Mouse (Mus musculus) kidney, adult 18-20 months (tissue): ENCODE measurements around the gene Limch1.

Source experiments
- DNase-seq: peaks from one replicate; pipeline ENCODE4 v3.0.0; 2021

The Limch1 gene

GRCm38 (mm10) chr5:66786621-66787061 is 41.0 kb downstream of the Limch1 start:
- no peak for DNase-seq

- no peak for DNase-seq
Observed at GRCm38 (mm10) chr5:66789041-66789440, 43.4 kb downstream of the Limch1 start.

DNA sequence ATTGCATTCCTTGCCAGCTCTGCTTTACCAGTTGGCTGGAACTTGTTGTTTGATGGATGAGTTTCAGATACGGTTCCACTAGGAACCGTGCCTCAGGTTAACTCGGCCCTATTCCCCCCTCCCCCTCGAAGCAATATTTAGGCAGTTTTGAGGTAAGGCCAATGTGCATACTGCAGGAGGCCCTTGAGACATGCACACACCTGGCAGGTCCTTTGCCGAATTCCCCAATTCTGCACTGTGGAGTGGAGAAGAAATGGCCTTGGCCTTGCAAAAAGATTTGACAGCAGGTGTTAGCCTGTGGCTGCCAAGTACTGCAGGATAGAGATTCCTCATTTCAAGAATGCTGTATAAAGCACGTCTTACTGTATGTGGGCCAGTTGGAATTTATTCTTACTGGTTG is 45.5 kb downstream of the Limch1 start:
- DNase-seq = no peak

GRCm38 (mm10) chr5:66793251-66793650 is 47.6 kb downstream of the Limch1 start:
- no peak for DNase-seq

DNA sequence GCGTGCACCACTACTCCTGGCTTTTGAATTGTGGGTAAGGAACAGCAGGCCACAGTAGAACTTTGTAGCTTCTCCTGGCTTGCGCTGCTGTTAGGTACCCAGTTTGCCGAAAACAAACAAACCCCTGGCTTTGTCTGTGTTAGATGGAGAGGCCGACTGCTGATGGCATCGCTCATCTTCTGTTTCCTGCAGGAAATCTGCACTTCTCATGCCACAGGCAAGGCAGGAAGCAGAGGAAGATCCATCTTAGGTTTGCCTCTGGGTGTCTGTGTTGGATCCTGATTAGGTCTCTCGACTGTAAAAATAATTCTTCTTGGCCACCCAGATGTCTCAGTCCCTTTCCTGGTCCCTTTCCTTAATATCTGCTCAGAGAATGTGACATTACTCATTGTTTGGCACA is 51.7 kb downstream of the Limch1 start:
- peak; percentile 41 for DNase-seq

- no peak for DNase-seq
Observed at GRCm38 (mm10) chr5:66798135-66798534, 52.5 kb downstream of the Limch1 start.

DNA sequence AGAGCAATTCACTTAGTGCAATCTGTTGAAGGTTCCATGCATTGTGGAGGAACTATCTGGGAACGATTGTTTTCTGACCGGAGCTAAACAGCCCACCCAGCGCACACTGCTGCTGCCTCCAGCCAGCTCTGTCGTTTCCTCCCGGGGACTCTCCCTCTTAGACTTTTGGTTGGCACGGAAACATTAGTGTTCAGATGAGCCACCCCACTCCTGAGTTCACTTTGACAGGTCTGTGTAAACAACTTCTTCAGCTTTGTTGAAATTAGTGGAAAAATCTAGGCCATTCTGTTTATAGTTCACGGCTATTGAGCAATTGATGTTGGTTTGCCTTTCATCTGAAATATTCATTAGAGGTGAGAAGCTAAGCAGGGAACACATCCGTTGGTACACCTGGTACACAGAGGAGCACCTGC is 53.0 kb downstream of the Limch1 start:
- DNase-seq = peak; percentile 13

DNA sequence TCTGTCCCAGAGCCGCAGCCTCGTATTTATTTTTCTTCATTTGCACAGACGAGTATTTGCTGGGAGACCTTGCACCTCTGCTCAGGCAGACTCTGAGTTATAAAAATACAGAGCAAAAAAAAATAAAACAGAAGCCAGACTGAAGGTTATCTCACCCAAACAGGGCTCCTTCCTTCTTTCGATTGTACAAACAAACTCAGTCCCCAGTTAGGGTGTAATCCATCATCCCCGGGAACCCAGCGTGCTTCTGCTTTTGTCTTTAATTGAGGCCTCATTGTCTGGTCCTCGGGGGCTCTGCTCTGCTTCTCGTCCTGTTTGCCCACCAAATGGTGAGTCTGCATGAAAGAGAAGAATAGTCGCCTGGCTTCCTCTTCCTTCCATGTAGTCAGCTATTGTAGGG is 54.6 kb downstream of the Limch1 start:
- DNase-seq = peak; percentile 9

DNA sequence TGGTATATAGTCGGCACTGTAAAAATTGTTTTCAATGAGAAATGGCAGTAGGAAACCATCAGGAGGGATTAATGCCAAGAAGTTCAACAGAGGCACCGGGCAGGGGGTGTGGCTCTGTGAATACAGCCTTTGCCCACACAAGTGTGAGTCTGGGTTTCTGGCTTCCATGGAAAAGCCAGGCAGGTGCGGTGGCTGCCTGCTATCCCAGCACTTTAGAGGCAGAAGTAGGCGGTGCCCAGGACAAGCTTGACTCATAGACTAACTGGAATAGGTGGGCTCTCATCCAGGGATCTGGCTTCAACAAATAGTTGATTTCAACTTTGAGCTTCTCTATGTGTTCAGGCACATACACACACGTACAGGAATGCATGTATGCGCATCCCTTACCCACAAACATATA is 55.4 kb downstream of the Limch1 start:
- no peak for DNase-seq

DNA sequence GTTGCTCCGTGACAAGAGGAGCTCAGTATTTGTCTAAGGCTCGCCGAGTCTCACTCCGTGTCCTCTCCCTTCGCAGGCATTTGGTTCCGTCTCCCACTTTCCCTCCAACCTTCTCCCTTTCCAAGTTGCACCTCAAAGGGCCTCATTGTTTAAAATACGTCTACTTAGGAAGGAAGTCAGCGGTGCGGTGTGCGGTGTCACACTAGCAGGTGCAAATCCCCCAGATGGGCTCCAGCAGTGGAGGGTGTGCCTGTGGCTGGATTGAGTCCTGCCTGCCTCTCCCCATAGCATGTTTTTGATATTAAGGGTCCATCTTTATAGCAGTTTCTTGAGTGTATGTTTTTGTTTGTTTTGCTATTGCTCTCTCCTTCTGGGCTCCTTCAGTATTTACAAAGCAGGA is 56.6 kb downstream of the Limch1 start:
- no peak for DNase-seq

GRCm38 (mm10) chr5:66806335-66806734 is 60.7 kb downstream of the Limch1 start:
- no peak for DNase-seq

DNA sequence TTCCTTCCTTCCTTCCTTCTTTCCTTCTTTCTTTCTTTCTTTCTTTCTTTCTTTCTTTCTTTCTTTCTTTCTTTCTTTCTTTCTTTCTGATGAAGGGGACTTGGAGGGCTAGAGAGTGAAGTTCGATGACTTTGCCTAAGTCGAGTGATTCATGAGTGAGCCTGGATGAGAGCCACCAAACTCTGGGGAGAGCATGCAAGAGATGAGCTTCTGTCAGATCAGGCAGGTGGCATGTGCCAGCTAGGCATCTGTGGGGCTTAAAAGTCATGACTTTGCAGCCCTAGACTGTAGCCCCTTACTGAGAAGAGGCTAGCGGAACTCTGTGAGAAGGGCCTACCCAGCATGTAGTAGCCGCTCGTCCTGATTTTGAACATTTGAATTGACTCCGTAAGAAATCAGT is 62.1 kb downstream of the Limch1 start:
- no peak for DNase-seq

DNA sequence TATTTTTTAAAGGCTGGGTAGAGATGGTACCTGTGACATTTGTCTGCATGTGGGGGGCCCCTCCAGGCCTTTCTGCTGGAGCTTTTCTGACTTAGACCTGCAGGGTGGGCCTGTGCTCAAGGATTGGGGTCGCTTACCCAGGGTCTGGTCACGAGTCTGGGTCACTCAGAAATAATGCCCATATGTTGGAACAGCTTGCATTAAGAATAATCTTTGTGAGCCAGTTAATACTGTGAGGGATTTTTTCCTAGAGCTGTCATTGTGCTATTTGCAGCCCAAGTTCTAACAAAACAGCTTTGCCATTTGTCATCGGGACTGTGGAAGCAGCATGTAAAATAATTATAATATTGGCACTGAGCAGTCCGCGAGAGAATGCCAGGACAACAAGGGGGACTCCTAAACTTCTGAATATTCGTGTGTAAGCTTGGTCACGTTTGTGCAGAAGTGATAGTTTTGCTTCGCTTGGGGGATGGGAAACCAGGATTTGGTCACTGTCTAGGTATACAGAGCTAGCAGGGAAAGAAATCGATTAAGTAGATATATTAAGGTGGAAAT is 63.5 kb downstream of the Limch1 start:
- DNase-seq = no peak

- no peak for DNase-seq
Observed at GRCm38 (mm10) chr5:66810396-66810795, 64.8 kb downstream of the Limch1 start.

DNA sequence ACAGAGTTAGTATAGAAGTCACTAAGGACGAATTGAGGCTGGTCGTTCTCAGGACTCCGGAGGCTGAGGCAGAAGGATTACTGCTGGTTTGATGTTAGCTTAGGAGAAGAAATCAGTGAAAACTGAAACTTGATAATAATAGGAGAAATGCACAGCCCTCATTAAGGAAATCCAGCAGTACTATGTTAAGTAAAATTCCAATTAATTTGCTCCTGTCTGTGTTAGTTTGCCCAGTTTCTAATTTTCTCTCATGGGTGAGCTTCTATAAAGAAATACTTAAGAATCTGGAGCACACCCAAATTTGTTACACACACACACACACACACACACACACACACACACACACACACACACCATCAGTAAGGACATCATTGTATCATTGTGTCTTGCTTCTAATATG is 69.0 kb downstream of the Limch1 start:
- DNase-seq = no peak

DNA sequence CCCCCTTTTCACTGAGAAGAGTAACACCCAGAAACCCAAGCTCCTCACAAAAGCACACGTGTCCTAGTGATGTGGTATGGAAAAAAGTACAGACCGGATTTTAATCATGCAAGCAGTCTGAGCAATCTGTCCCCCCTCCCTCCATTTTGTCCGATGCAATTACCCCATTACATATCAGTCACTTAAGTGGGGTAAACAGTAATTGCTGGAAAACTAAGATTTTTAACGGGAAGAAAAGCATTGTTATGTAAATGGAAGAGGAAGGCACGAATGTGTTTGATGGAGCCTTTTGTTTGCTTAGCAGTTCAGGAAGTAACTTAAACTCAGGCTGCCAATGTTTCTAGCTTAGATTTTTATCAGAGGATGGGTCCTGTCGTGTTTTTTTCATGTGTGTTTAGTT is 70.2 kb downstream of the Limch1 start:
- no peak for DNase-seq

GRCm38 (mm10) chr5:66816751-66817150 is 71.1 kb downstream of the Limch1 start:
- DNase-seq = no peak

DNA sequence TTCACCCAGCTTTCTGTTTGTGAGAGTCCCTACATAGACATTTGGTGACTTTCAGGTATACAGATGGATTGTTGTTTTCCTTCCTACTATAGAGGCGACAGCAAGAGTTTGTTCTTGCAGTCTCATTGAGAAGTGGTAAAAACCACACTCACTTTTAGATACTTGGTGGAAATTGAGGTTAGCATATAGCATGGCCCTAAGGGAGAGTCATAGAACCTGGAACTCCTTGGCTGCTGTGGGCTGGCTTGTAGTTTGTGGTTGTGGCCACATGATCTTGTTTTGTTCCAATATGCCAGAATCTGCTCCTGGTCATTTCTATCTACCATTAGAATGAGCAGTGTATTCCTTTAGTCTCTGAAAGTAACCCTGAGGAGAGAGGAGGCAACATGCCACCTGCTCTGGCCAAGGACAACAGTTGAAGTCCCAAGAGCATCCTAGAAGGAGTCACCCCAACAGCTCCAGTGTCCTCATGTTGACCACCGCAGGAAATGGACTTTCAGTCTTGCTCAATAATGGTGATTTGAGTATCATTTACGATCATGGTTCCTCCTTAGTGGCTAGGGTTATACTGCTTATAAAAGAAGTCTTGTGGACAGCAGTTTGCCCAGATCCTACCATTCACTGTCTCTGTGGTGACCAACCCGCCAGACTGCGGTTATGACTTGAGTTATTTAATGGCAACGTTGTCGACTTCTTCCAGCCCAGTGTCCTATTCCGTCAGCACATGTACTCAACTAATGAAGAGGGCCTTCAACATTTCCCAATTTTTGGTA is 71.7 kb downstream of the Limch1 start:
- no peak for DNase-seq

DNA sequence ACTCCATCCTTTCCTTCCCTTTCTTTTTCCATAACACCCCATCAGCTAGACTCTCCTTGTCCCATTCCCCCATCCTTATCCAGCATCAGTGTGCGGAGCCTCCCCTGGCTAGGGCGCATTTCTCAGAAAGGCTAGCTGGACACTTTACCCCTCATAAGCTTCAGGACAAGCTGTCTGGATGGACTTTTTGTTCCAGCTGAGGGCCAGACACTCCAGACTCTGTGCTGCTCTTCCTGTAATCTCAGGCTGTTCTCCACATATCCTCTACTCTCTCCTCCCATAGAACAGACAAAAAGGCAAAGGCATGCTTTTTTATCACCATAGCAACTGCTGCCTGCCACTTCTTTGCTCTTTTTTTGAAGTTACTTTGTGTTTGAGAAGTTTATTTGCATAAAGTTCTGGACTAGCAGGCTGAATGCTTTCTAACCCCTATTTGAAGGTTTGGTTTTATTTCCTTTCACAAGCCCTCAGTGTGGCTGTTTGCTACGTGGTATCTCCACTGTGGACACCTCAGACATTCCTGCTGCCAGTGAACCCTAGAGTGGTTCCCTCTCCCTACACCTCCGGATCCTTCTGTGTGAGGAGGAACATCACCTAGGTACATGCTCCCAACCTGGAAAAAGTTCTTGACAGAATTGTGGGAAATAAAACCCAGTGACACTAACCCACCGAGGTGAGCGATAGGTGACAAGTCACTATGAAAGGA is 77.0 kb downstream of the Limch1 start:
- no peak for DNase-seq

- no peak for DNase-seq
Observed at GRCm38 (mm10) chr5:66825586-66825985, 80.0 kb downstream of the Limch1 start.

DNA sequence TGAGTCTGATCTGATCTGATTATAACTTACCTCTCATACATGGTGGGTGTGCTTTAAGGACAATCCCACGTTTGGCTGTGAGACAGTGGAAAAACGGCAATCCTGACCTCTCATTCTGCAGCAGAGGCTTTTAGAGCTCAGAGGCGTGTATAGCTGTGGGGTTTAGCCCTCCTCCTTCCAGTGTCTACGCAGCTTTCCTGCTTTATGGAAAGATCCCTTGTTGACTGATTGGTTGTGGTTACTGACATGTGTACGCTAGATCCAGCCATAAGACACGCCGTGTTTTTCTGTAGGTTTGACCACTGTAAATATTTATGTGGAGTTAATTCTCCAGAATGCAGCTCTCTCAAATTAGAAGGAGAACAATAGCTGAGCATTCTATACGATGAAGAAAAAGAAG is 81.2 kb downstream of the Limch1 start:
- DNase-seq = no peak

GRCm38 (mm10) chr5:66829505-66829904 is 83.9 kb downstream of the Limch1 start:
- DNase-seq = no peak

- DNase-seq = no peak
Observed at GRCm38 (mm10) chr5:66830206-66830605, 84.6 kb downstream of the Limch1 start.

- no peak for DNase-seq
Observed at GRCm38 (mm10) chr5:66834756-66835155, 89.1 kb downstream of the Limch1 start.
